Mouse (Mus musculus): ENCODE measurements around the gene Adam11.
"Not testable (repeated sequence)": the region's sequence is repeated elsewhere in the genome, so short reads cannot be mapped to it uniquely, and the experiment has no call there.

The Adam11 gene

GRCm38 (mm10) chr11:102761309-102762210, at the start of gene Adam11:
Adam11 (plus strand) TSS chr11:102761439.
- DNase-seq (ENCODE audit: low read depth, low spot score): no peak

DNA sequence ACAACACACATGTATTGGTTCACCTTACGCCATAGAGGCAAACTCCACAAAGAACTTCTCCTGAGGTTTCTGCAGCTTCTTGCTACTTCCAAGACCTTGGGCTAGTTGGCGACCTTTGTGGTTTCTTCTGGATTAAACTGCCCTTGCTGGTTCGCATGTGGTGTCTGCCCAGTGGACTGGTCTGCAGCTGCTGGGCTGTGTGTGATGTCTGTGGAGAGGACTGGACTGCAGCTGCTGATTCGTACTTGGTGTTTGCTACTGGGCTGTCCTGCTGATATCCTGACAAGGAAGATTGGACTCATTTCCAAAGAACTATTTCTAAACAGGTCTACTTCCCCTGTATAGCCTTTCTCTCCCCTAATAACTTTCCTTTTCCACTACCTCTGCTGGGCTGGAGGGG, 48.8 kb upstream of the Adam11 start:
- no peak for DNase-seq (ENCODE audit: low read depth, low spot score)

- not testable (repeated sequence) for DNase-seq (ENCODE audit: low read depth, low spot score)
Measured at GRCm38 (mm10) chr11:102714578-102714977, 46.7 kb upstream of the Adam11 start.

- DNase-seq (ENCODE audit: low read depth, low spot score): no peak
Measured at GRCm38 (mm10) chr11:102716135-102716534, 45.1 kb upstream of the Adam11 start.

GRCm38 (mm10) chr11:102725574-102725973, 35.7 kb upstream of the Adam11 start:
- DNase-seq (ENCODE audit: low read depth, low spot score): no peak

- peak; percentile 69 for DNase-seq (ENCODE audit: low read depth, low spot score)
Measured at GRCm38 (mm10) chr11:102728614-102729013, 32.6 kb upstream of the Adam11 start.

DNA sequence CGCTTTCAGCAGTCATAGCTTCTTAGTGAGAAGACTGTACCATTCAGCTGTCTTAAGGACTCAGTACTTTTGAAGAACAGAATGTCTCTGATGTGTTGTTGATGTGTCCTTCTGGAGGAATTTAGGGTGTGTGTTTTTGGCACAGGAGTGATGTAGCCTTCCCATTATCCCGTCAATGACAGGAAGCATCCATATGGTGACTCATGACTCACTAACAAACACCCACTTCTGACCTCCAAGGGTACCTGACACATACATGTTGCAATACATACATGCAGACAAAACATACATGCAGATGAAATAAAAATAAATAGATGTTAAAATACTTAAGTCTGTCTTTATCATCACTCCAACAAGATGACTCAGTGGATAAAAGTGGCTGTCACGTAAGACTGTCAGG, 31.4 kb upstream of the Adam11 start:
- no peak for DNase-seq (ENCODE audit: low read depth, low spot score)

DNA sequence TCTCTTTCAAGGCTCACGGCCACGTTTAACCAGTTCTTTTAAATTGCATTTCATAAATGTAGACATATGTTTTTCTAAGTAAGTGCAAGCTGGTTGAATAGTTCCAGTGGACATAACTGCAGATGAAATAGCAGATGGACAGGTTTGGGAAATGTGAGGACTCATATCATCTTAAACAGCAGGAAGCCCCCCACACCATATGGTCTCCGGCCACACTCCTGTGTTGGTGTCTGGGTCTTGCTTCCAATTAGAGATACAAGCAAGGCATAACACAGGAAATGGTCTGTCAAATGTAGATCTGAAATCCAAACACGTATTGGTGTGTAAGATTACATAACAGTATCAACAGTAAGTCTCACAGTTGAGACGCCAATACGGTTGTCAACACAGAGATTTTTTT, 29.9 kb upstream of the Adam11 start:
- no peak for DNase-seq (ENCODE audit: low read depth, low spot score)

DNA sequence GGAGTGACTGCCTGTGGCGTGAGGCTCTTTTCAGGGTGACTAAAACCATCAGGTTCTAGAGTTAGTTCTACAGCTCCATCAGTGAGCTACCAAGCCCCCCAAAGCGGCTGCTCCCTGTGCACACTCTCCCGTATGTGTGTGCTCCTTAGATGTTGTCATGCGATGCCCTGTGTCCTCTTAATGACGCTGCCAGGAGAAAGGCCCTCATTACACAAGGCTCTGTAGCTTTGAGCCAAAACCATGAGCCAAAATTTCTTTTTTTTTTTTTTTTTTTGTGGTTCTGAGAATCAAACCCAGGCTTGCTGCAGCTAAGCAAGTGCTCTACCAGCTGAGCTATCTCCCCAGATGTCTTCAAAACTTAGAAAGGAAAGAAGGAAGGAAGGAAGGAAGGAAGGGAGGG, 28.1 kb upstream of the Adam11 start:
- DNase-seq (ENCODE audit: low read depth, low spot score): no peak

DNA sequence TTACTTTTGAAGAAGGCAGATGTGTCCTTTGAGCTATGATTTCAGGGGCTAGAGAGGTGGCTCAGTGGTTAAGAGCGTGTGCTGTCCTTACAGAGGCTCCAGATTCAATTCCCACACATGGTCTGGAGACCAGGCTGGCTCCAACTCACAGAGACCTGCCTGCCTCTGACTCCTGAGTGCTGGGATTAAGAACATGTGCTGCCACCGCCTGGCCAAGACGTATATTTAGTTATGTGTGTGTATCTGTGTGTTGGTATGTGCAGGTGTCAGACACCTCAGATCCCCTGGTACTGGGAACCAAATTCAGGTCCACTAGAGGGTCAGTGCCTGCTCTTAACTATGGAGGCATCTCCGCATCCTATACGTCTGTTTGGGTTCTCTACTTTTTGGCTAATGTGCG, 26.3 kb upstream of the Adam11 start:
- DNase-seq (ENCODE audit: low read depth, low spot score): no peak

- DNase-seq (ENCODE audit: low read depth, low spot score): no peak
Measured at GRCm38 (mm10) chr11:102738046-102738445, 23.2 kb upstream of the Adam11 start.

- DNase-seq (ENCODE audit: low read depth, low spot score): peak; percentile 80
Measured at GRCm38 (mm10) chr11:102739278-102739966, 21.8 kb upstream of the Adam11 start.

DNA sequence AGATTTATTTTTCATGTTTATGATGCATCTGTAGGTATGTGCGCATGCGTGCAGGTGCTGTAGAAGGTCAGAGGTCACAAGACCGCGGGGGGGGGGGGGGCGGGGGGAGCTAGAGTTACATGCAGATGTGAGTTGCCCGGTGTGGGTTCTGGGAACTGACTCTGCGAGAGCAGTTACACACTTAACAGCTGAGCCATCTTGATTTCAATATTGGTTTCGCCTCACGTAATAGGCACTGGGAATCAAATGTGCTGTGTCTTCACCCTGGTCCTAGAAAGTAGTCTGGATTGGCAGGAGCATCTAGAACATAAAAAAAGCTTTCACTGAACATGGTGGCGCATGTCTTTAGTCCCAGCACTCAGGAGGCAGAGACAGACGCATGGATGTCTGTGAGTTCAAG, 20.6 kb upstream of the Adam11 start:
- no peak for DNase-seq (ENCODE audit: low read depth, low spot score)

GRCm38 (mm10) chr11:102741129-102741950, 19.9 kb upstream of the Adam11 start:
- DNase-seq (ENCODE audit: low read depth, low spot score): no peak

GRCm38 (mm10) chr11:102742066-102742465, 19.2 kb upstream of the Adam11 start:
- DNase-seq (ENCODE audit: low read depth, low spot score): no peak

DNA sequence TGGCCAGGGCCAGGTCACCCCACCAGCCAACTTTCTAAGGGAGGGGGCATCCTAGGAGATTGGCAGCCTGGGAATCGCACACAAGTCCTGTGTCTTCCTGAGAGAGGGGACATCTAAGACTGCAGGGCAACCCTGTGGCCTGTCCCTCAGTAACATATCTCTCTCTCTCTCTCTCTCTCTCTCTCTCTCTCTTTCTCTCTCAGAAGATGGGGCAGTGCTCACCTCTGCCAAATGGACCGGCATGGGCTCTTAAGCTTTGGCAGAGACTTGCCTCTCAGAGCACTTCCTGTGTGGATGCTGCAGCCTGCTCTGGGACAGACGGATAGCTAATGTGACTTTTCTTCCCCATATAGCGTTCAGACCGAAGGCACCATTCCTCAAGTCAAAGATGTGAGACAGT, 18.4 kb upstream of the Adam11 start:
- DNase-seq (ENCODE audit: low read depth, low spot score): no peak

DNA sequence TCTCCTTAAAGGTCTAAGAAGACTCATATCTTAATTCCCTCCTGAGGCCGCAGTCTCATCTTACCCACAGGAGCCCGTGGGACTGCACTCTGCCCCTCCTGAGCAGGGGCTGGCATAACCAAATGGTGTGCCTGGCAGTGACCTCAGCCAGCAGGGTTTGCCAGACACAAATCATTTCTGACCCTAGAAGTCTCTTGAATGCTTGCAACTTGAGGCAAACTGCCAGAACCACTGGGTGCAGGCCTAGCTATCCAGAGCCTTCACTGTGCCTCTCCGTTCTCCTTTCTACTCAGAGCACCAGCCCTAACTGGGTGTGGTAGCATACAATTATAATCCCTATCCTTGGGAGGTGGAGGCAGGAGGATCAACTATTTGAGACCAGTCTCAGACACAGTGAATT, 16.5 kb upstream of the Adam11 start:
- DNase-seq (ENCODE audit: low read depth, low spot score): no peak

GRCm38 (mm10) chr11:102747866-102748265, 13.4 kb upstream of the Adam11 start:
- DNase-seq (ENCODE audit: low read depth, low spot score): no peak

DNA sequence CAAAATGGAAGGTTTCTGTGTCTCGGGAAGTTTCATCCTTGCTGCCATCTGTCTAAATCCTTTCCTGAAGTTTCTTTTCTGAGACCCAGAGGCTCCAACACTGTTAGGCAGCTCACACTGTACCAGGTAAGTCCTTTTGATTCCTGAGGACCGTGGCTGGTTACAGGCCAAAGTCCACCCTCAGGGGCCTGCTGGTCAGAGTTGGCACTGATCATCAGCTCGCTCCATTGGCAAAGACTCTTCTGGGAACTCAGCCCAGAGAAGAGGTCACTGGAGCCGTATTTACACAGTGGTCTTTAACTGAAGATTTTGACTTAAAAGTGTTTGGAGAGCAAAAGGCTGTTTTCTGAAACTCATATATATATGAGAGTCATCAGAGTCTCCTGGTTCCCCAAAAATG, 12.9 kb upstream of the Adam11 start:
- DNase-seq (ENCODE audit: low read depth, low spot score): no peak

- no peak for DNase-seq (ENCODE audit: low read depth, low spot score)
Measured at GRCm38 (mm10) chr11:102749712-102750111, 11.5 kb upstream of the Adam11 start.

DNA sequence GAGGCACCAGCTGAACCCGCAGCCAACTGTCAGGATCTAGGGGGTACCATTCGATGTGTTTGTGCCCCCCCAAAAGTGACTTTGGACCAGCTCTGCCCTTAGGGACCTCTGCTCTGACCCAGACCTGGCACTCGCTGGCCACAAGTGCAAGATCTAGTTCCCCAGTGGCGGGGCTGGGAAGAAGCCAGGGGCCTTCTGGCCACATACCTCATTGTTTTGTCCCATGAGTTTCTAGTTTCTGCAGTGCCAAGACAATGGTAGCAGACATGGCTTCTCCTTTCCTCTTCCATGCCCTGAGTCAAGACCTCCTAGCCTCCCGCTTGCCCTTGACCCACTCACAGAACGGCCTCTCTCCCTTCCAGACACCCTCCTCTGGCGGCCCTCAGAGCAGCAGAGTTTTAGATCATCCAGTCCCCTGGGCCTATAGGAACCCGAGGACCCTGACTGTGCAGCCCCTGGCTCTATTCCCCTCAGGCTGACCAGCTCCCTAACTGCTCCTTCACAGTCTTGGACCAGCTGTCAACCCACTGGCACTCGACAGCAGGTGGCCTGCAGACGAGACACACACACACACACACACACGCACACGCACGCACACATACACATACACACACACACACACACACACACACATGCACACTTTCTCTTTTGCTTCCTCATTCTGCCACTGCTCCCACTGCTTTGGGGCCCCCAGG, 8.2 kb upstream of the Adam11 start:
- DNase-seq (ENCODE audit: low read depth, low spot score): no peak

Measured in mesoderm, embryonic 11.5 days (tissue).